28 mouse cellular contexts compared by ENCODE assay signal in genomic region chr1:184606541-184606940, GRCm38 (mm10).
DNase-seq lines count a peak whose midpoint lies in the region; ATAC-seq and TF ChIP-seq lines count a peak whose summit lies in the region.
"Had no signal": no experiment of that assay in that cellular context is flagged by ENCODE, and none has a peak within 500 bp of the region (broad histone marks: within the 10 kb centered on the region; RNA-seq: fewer than 3 reads in every experiment).

No protein-coding gene starts in this region.

- no peak for TF ChIP-seq EP300 in lung, postnatal 0 days (IDR thresholded peaks at IDR 0.05)

- no peak overlapping the region for H3K4me2 ChIP-seq in heart, embryonic 12.5 days
- H3K4me2 ChIP-seq in kidney, embryonic 15.5 days = no peak overlapping the region
- H3K4me2 ChIP-seq in lung, postnatal 0 days (replicated peaks; ENCODE audit: low read depth, low read length) = no peak overlapping the region
- H3K4me2 ChIP-seq: embryonic facial prominence, embryonic 13.5 days; forebrain, embryonic 12.5 days; forebrain, embryonic 15.5 days; heart, embryonic 11.5 days; hindbrain, embryonic 13.5 days; intestine, embryonic 15.5 days had no signal

- no peak overlapping the region for H3K9ac ChIP-seq in heart, embryonic 12.5 days
- H3K9ac ChIP-seq in kidney, embryonic 15.5 days = no peak overlapping the region
- no peak overlapping the region for H3K9ac ChIP-seq in lung, postnatal 0 days (replicated peaks; ENCODE audit: low read depth)
- H3K9ac ChIP-seq: embryonic facial prominence, embryonic 13.5 days; forebrain, embryonic 12.5 days; forebrain, embryonic 15.5 days; hindbrain, embryonic 13.5 days; intestine, embryonic 15.5 days had no signal

- DNase-seq in gastrocnemius, adult 2 months = no peak
- no peak for DNase-seq in gastrocnemius, adult 18-20 months (ENCODE audit: low spot score)
- no peak for DNase-seq in heart, postnatal 25 days (ENCODE audit: low spot score)
- peak; percentile 13 for DNase-seq in kidney, adult 2 months
- peak; percentile 17 for DNase-seq in lung, postnatal 10 days
- DNase-seq in lung, postnatal 0 days (ENCODE audit: low spot score) = no peak
- DNase-seq: adrenal gland, adult 8-10 months; adrenal gland, postnatal 25 days; cerebellum, adult 11-12 months; cerebellum, adult 8-10 months; cerebellum, postnatal 10 days; cerebellum, postnatal 36 days; embryo, embryonic 11 days; gastrocnemius, postnatal 14 days; heart, adult 2 months had no signal

- H3K9me3 ChIP-seq in heart, embryonic 12.5 days (replicated peaks) = no peaks in the 10 kb centered on the region
- H3K9me3 ChIP-seq in kidney, embryonic 15.5 days (replicated peaks) = no peaks in the 10 kb centered on the region
- no peaks in the 10 kb centered on the region for H3K9me3 ChIP-seq in lung, postnatal 0 days (ENCODE audit: low read length)
- H3K9me3 ChIP-seq: embryonic facial prominence, embryonic 10.5 days; embryonic facial prominence, embryonic 13.5 days; forebrain, embryonic 12.5 days; forebrain, embryonic 15.5 days; hindbrain, embryonic 10.5 days; hindbrain, embryonic 13.5 days; intestine, embryonic 15.5 days had no signal

- intact Hi-C loops in gastrocnemius, adult 2 months (cut with DNase I) = no loop called here
- intact Hi-C loops in heart, postnatal 25 days (cut with DNase I) = no loop called here

- no peak for TF ChIP-seq CTCF in gastrocnemius, adult 2 months (IDR thresholded peaks at IDR 0.05)
- no peak for TF ChIP-seq CTCF in kidney, adult 2 months (conservative IDR thresholded peaks at IDR 0.05; ENCODE audit: insufficient read depth, insufficient read length, low read depth, low read length)
- TF ChIP-seq CTCF in lung, postnatal 0 days (IDR thresholded peaks at IDR 0.05) = no peak

- H3K4me3 ChIP-seq in gastrocnemius, adult 2 months = no peak overlapping the region
- H3K4me3 ChIP-seq in heart, embryonic 12.5 days = no peak overlapping the region
- no peak overlapping the region for H3K4me3 ChIP-seq in kidney, adult 2 months (ENCODE audit: insufficient read depth, low read depth, low read length)
- H3K4me3 ChIP-seq in kidney, embryonic 15.5 days (replicated peaks) = no peak overlapping the region
- H3K4me3 ChIP-seq in lung, postnatal 0 days (ENCODE audit: low read depth, low read length) = no peak overlapping the region
- H3K4me3 ChIP-seq: embryonic facial prominence, embryonic 10.5 days; embryonic facial prominence, embryonic 13.5 days; erythroblast, embryonic 14.5 days; forebrain, embryonic 12.5 days; forebrain, embryonic 15.5 days; heart, adult 2 months; hindbrain, embryonic 10.5 days; hindbrain, embryonic 13.5 days; intestine, embryonic 15.5 days had no signal

- peaks cover 17% of the 10 kb centered on the region; the same call in 1 of the 2 replicates for H3K27me3 ChIP-seq in heart, embryonic 12.5 days (replicated peaks)
- H3K27me3 ChIP-seq in kidney, adult 2 months (replicated peaks; ENCODE audit: control insufficient read depth, insufficient read depth, low read length) = no peaks in the 10 kb centered on the region
- H3K27me3 ChIP-seq in kidney, embryonic 15.5 days = no peaks in the 10 kb centered on the region
- no peaks in the 10 kb centered on the region for H3K27me3 ChIP-seq in lung, postnatal 0 days (replicated peaks; ENCODE audit: insufficient read depth, low read length)
- H3K27me3 ChIP-seq: embryonic facial prominence, embryonic 13.5 days; forebrain, embryonic 12.5 days; forebrain, embryonic 15.5 days; hindbrain, embryonic 13.5 days; intestine, embryonic 15.5 days had no signal

- no peaks in the 10 kb centered on the region for H3K36me3 ChIP-seq in heart, embryonic 12.5 days
- no peaks in the 10 kb centered on the region for H3K36me3 ChIP-seq in kidney, adult 2 months (ENCODE audit: control insufficient read depth, insufficient read depth, low read length)
- no peaks in the 10 kb centered on the region for H3K36me3 ChIP-seq in kidney, embryonic 15.5 days
- H3K36me3 ChIP-seq in lung, postnatal 0 days (ENCODE audit: insufficient read depth, low read length) = no peaks in the 10 kb centered on the region
- H3K36me3 ChIP-seq: embryonic facial prominence, embryonic 10.5 days; embryonic facial prominence, embryonic 13.5 days; forebrain, embryonic 12.5 days; forebrain, embryonic 15.5 days; hindbrain, embryonic 10.5 days; hindbrain, embryonic 13.5 days; intestine, embryonic 15.5 days had no signal

- ATAC-seq in heart, embryonic 12.5 days (ENCODE audit: insufficient number of reproducible peaks, low FRiP score) = peak; percentile 18; the same call in 1 of the 2 replicates
- no peak for ATAC-seq in kidney, embryonic 15.5 days (replicated peaks; ENCODE audit: low FRiP score)
- ATAC-seq in lung, postnatal 0 days = no peak
- ATAC-seq: activated CD4-positive, CD25-positive, alpha-beta regulatory T cell, adult 4 months; forebrain, embryonic 15.5 days; hindbrain, embryonic 16.5 days; intestine, embryonic 15.5 days had no signal

- peaks cover 7% of the 10 kb centered on the region; the same call in 1 of the 2 replicates for H3K4me1 ChIP-seq in heart, embryonic 12.5 days (replicated peaks)
- no peaks in the 10 kb centered on the region for H3K4me1 ChIP-seq in kidney, adult 2 months (ENCODE audit: control insufficient read depth, insufficient read depth, low read length)
- H3K4me1 ChIP-seq in kidney, embryonic 15.5 days = no peaks in the 10 kb centered on the region
- H3K4me1 ChIP-seq in lung, postnatal 0 days (ENCODE audit: insufficient read depth, low read depth, low read length) = no peaks in the 10 kb centered on the region
- H3K4me1 ChIP-seq: embryonic facial prominence, embryonic 10.5 days; embryonic facial prominence, embryonic 13.5 days; forebrain, embryonic 12.5 days; hindbrain, embryonic 10.5 days; hindbrain, embryonic 13.5 days; intestine, embryonic 15.5 days had no signal

- TF ChIP-seq POLR2A in kidney, adult 2 months (IDR thresholded peaks at IDR 0.05; ENCODE audit: low read depth, low read length) = no peak

- WGBS in heart, embryonic 12.5 days = 28% methylated on average over 8 of the region's 8 CpGs
- WGBS in kidney, adult 2 months = 80% methylated on average over 8 of the region's 8 CpGs
- 71% methylated on average over 8 of the region's 8 CpGs for WGBS in kidney, embryonic 15.5 days
- 56% methylated on average over 8 of the region's 8 CpGs for WGBS in lung, postnatal 0 days

- peak overlapping the region; percentile 31 for H3K27ac ChIP-seq in gastrocnemius, adult 2 months
- no peak overlapping the region for H3K27ac ChIP-seq in heart, embryonic 12.5 days (ENCODE audit: poor library complexity, severe bottlenecking)
- no peak overlapping the region for H3K27ac ChIP-seq in kidney, adult 2 months (ENCODE audit: insufficient read depth, low read depth, low read length)
- no peak overlapping the region for H3K27ac ChIP-seq in kidney, embryonic 15.5 days
- no peak overlapping the region for H3K27ac ChIP-seq in lung, postnatal 0 days (ENCODE audit: low read length)
- H3K27ac ChIP-seq: embryonic facial prominence, embryonic 10.5 days; embryonic facial prominence, embryonic 13.5 days; forebrain, embryonic 12.5 days; forebrain, embryonic 15.5 days; heart, adult 2 months; hindbrain, embryonic 10.5 days; hindbrain, embryonic 13.5 days; intestine, embryonic 15.5 days had no signal

Comparison
In these comparisons a context has a peak if more than half of its experiments do, and no peak if none do; other contexts are left out.
1. DNase-seq: peak in kidney, adult 2 months (single experiment) and lung, postnatal 10 days (single experiment); none in gastrocnemius, adult 2 months (single experiment), gastrocnemius, adult 18-20 months (single experiment), heart, postnatal 25 days (single experiment) and lung, postnatal 0 days (single experiment).